Mouse (Mus musculus): ENCODE measurements at regions not wholly inside any gene's neighbourhood (a gene's known extent, or its start where the extent isn't known, plus 50 kb on each side); places are given as distances from the start of the nearest gene placed in this dataset.

- no peak for DNase-seq (ENCODE audit: low spot score)
Measured at GRCm38 (mm10) chr1:67359824-67360223, 237.0 kb downstream of the Cps1 start.

DNA sequence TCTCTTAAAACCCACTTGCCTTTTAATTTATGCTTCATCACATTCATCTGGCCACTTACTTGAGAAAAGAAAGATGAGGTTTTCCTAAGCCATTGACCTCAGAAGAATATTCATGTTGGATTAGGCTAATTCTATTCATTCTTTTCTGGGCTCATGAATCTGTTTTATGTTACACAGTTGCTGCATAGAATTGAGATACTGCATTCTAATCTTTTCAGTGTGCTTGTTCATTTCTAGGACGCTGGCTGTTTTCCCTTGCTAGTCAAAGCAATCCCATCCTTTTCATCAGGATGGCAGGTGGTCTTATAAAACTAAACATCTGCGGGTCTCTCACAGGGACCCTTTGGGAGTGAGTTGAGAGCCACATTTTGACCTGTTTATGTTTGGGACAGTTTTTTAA lies 243.2 kb downstream of the Cps1 start:
- no peak for DNase-seq (ENCODE audit: low spot score)

DNA sequence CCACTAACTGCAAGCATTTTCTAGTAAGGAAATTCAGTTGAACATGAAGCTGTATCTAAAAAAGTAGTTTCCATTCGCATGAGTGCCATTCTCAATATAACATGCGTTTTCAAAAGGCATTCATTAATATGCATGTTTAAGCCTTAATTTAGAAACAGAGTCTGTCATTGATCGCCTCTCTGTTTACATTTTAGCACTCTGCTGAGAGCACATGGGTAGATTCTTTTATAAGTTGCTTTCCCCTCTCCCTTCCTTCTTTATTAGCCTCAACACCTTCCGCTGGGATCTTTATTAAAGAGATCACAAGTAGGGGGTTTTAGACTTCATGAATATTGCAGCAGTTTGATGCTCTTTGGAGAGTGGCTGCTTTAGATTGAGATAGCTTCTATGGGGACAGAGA lies 243.7 kb downstream of the Cps1 start:
- DNase-seq (ENCODE audit: low spot score): no peak

GRCm38 (mm10) chr1:67382366-67382765 lies 259.5 kb downstream of the Cps1 start:
- no peak for DNase-seq (ENCODE audit: low spot score)

DNA sequence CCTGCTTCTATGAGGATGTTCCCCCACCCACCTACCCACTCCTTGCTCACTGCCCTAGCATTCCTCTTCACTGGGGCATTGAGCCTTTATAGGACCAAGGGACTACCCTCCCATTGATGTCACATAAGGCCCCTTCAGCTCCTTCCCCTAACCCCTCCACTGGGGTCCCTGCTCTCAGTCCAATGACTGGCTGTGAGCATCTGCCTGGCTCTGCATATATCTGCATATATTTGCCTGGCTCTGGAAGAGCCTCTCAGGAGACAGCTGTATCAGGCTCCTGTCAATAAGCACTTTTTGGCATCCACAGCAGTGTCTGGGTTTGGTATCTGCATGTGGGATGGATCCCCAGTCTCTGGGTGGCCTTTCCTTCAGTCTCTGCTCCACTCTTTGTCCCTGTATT lies 262.6 kb downstream of the Cps1 start:
- no peak for DNase-seq (ENCODE audit: low spot score)

DNA sequence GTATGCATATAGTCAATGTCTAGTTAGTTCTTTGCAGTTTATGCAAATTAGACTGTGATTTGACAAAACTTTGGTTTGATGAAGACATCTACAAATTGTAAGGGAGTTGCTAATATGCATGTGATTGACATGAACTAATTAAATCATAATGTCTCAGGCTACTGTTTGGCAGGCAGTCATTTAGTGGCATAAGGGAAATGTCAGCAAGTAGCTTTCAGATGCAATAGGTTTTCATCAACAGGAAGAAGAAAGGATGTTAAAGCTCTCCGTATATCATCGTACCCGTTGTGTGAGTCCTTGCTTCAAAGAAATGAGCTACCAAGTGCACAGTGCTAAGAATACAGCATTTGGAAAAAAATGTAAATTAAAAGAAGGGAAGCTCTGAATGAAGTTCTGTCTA lies 264.1 kb downstream of the Cps1 start:
- no peak for DNase-seq (ENCODE audit: low spot score)

DNA sequence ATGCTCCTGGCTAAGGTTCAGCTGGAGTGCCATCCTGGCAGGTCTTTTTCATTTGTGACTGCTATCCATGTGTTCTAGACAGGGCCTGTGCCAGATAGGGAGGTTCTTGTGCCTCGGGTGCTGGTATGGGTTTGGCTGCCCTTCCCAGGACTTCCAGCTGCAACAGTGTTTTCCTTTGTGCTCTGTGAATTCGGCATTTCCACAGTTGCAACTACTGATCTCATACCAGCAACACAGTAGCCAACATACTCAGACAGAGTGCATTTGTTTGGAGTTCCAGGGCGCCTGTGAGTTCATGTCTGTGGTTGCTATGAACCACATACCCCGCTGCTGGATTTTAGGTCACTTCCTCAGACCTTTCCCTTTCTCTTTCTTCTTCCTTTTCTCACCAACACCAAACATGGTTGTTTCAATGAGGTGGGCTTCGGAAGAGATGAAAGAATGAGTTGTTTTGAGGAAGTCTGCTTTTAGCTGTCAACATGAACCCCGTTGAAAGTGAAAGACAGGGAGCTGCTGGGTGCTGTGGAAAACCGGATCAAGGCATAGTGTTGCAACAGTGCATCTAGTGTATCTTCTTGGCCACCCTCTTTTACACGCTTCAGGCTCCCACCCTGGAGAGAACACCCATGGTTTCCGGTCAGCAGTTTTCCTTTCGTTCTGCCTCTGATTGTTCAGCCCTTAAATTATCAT lies 275.1 kb downstream of the Cps1 start:
- DNase-seq (ENCODE audit: low spot score): no peak

DNA sequence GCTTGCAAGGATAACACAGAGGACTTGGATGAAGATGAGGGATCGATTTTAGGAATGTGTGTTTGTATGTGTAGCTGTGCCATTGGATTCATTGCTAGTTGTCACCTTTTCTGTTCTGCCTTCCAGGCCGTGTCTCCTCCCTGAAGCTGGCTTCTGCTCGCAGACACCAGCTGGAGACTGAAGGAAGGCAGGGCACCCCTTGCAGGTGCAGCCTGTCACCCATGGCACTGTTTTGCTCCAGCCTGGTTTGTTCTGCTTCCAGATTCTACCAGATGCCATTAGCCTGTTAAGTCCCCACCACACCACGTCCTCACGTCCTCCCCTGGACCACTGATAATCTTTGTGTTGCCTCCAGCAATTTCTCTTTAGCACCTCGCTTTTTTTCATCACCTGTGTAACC lies 286.7 kb downstream of the Cps1 start:
- no peak for DNase-seq (ENCODE audit: low spot score)

- DNase-seq (ENCODE audit: low spot score): no peak
Measured at GRCm38 (mm10) chr1:67417196-67417595, 294.4 kb downstream of the Cps1 start.

GRCm38 (mm10) chr1:67428398-67428797 lies 305.6 kb downstream of the Cps1 start:
- no peak for DNase-seq (ENCODE audit: low spot score)

GRCm38 (mm10) chr1:67450831-67451230 lies 328.0 kb downstream of the Cps1 start:
- no peak for DNase-seq (ENCODE audit: low spot score)

GRCm38 (mm10) chr1:67464203-67464602 lies 341.4 kb downstream of the Cps1 start:
- no peak for DNase-seq (ENCODE audit: low spot score)

DNA sequence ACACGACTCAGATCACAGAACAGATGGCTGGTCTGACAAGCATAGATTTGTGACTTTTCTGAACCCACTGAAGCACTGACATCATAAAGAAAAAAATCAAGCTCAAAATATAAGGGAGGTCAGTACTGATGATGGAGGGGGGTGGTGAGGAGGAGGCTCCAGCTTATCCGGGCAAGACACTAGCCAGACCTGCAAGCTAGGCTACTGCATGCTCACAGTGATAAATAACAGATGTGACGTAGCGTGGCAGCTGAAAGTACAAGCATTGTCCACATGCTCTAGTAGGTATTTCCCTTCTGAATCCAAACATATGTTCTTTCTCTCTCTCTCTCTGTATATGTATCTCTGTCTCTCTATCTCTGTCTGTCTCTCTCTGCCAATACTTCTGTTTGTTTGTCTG lies 342.7 kb downstream of the Cps1 start:
- DNase-seq (ENCODE audit: low spot score): peak; percentile 3

DNA sequence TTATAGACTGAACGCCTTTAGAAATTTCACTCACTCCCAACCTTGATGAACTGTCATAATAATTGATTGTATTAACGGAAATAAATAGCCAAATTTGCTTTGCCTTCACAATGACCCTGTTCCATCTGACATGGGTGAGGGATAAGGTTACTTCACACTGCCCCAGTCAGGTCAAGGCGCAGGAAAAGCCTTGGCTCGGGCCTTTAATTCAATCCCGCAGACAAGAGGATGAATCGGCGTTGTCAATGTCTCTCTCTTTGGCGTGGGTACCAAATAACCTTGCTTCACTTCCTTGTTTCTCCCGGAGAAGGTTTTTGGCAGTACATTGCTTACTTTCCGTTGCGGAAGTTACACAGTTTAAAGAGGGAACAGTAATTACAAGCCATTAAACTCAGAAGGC lies 354.2 kb downstream of the Cps1 start:
- no peak for DNase-seq (ENCODE audit: low spot score)

GRCm38 (mm10) chr1:67477966-67478365 lies 355.1 kb downstream of the Cps1 start:
- peak; percentile 41 for DNase-seq (ENCODE audit: low spot score)

- DNase-seq (ENCODE audit: low spot score): no peak
Measured at GRCm38 (mm10) chr1:67481974-67482373, 359.1 kb downstream of the Cps1 start.

- no peak for DNase-seq (ENCODE audit: low spot score)
Measured at GRCm38 (mm10) chr1:67504140-67504539, 381.3 kb downstream of the Cps1 start.

DNA sequence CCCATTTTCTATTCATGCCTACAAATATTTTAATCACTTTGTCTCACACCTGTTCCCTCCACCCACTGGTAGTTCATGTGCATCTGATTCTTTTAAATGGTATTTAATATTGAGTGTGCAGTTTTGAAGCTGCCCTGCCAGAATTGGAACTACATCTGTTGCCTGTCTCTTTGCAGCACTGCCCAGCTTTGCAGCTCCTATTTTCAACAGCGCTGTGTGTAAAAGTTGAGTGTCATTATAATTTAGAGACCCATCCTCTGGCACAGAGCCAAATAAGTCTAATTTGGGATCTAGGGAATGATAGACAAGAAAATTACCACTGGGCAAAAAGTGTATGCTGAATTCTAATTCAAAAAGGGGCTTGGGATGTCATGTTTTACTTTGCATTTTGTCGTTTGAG lies 382.9 kb downstream of the Cps1 start:
- no peak for DNase-seq (ENCODE audit: low spot score)

- no peak for DNase-seq (ENCODE audit: low spot score)
Measured at GRCm38 (mm10) chr1:67518295-67518694, 395.5 kb downstream of the Cps1 start.

DNA sequence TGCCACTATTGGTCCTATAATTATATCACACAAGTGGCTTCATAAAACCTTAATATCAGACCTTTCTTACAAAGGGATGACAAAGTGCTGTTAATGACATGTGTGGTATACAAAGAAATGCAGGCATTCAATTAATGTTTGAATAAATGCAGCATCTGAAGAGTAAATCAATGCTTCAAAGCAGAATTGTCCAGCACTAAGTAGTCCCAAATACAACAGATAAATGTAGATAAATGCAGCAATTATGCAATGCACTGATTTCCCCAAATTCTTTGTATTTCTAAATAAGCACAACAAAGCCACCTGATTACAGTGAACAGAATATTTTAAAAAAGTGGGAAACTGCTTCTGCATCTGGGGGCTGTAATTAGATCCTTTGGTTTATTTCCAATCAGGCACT lies 435.9 kb downstream of the Cps1 start:
- DNase-seq (ENCODE audit: low spot score): no peak

DNA sequence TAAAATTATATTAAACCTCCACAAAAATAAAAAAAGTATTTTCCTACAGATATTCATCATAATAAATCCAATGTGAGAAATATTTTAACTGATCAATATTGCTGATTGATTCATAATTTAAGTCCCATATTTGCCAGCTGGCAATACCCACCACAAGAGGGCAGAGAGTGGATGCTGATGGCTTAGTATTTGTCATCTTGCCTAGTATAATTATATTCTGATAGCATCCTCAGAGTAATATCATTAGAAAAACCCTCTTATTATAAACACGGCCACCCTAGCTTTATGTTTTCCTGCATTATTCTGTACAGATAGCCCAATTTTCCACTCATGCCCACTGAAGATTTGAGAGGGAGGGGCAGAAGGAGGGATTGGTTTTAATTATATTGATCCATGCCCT lies 436.4 kb downstream of the Cps1 start:
- DNase-seq (ENCODE audit: low spot score): peak; percentile 12

GRCm38 (mm10) chr1:67571616-67572015 lies 448.8 kb downstream of the Cps1 start:
- no peak for DNase-seq (ENCODE audit: low spot score)

GRCm38 (mm10) chr1:67579732-67580131 lies 456.9 kb downstream of the Cps1 start:
- DNase-seq (ENCODE audit: low spot score): no peak

All from retina, embryonic 14.5 days (tissue).